Comparison of ENCODE assay signal across 11 mouse cellular contexts in the genomic region with DNA sequence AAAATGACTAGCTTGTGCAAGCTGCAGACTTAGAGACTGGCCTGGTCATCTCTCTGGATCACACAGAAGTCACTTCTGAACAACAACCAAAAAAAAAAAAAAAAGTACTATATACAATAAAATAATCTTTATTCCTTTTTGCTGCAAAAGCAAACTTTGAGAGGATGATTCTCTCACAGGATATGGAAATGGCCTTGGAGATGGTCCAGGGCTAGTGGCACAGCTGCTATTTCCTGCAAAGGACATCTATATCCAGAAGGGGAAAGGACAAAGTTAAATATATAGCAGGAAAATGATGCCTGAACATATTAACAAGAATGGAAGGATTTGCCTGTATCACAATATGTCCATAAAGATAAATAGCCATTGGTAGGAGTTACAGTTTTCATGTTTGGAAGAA.
"Had no signal": no experiment of that assay in that cellular context is flagged by ENCODE, and none has a peak within 500 bp of the region (broad histone marks: within the 10 kb centered on the region; RNA-seq: fewer than 3 reads in every experiment).

No protein-coding gene starts in this region.

- H3K27me3 ChIP-seq: liver, embryonic 12.5 days; midbrain, embryonic 15.5 days; neural tube, embryonic 13.5 days had no signal

- H3K4me2 ChIP-seq: liver, embryonic 12.5 days; midbrain, embryonic 15.5 days; neural tube, embryonic 13.5 days had no signal

- H3K4me3 ChIP-seq: limb, embryonic 10.5 days; liver, embryonic 12.5 days; midbrain, embryonic 15.5 days; neural tube, embryonic 13.5 days had no signal

- H3K27ac ChIP-seq: limb, embryonic 10.5 days; liver, embryonic 12.5 days; midbrain, embryonic 15.5 days; neural tube, embryonic 13.5 days had no signal

- H3K36me3 ChIP-seq: liver, embryonic 12.5 days; midbrain, embryonic 15.5 days; neural tube, embryonic 13.5 days had no signal

- DNase-seq: kidney, adult 9 months; retina, postnatal 1 day; right cerebral cortex, postnatal 4 days; spleen, adult 18-20 months; thymus, adult 18-20 months; thymus, postnatal 14 days had no signal

- H3K4me1 ChIP-seq: midbrain, embryonic 15.5 days had no signal

- ATAC-seq: intestine, embryonic 16.5 days; liver, embryonic 12.5 days; midbrain, embryonic 15.5 days had no signal

- H3K9ac ChIP-seq: liver, embryonic 12.5 days; midbrain, embryonic 15.5 days; neural tube, embryonic 13.5 days had no signal
